Mouse (Mus musculus) MEL (cell line): ENCODE data around the gene Rab33a. TPM values are rescaled to one million over a fixed set of nuclear protein-coding genes. Genes with fewer than 3 reads are reported as not detected.

Experiments used
- DNase-seq: peaks from one replicate; pipeline ENCODE4 v3.0.0; 2011; ENCODE audit warnings: low read depth, low spot score
- H3K27ac ChIP-seq: 2 replicates; pipeline ENCODE4 v1.5.1; 2012; ENCODE audit warnings: low read depth, mild to moderate bottlenecking, control low read depth, low read length, moderate library complexity; ENCODE audit not compliant: control insufficient read depth
- H3K27me3 ChIP-seq, 2 experiments: fragments of 150-350 bp in 1 of 2; sonication (generic) in 1 of 2; 2 replicates each; pipeline ENCODE4 v1.6.1; 2012; ENCODE audit warnings: low read length in 2 of 2, mild to moderate bottlenecking in 2 of 2, improper control_type of control experiment in 1 of 2, moderate library complexity in 1 of 2; ENCODE audit not compliant: insufficient read depth in 2 of 2, control insufficient read depth in 1 of 2
- H3K36me3 ChIP-seq, 2 experiments: 2 replicates each; pipeline ENCODE4 v1.6.1; 2012 to 2014; ENCODE audit warnings: low read length in 2 of 2, improper control_type of control experiment in 1 of 2, inconsistent platforms in 1 of 2, mild to moderate bottlenecking in 1 of 2; ENCODE audit not compliant: insufficient read depth in 2 of 2, control insufficient read depth in 1 of 2
- H3K4me1 ChIP-seq, 2 experiments: fragments of 150-350 bp in 1 of 2; sonication (generic) in 1 of 2; 2 replicates each; pipeline ENCODE4 v1.6.1; 2012; ENCODE audit warnings: low read length in 2 of 2, improper control_type of control experiment in 1 of 2, mild to moderate bottlenecking in 1 of 2; ENCODE audit not compliant: insufficient read depth in 2 of 2, control insufficient read depth in 1 of 2
- H3K4me3 ChIP-seq, 2 experiments: fragments of 150-350 bp in 1 of 2; sonication (generic) in 1 of 2; 2 replicates each; pipeline ENCODE4 v1.5.1; 2012; ENCODE audit warnings: low read depth in 2 of 2, low read length in 2 of 2, mild to moderate bottlenecking in 2 of 2, moderate library complexity in 2 of 2, control low read depth in 1 of 2, improper control_type of control experiment in 1 of 2; ENCODE audit not compliant: control insufficient read depth in 1 of 2, insufficient read depth in 1 of 2
- H3K79me2 ChIP-seq: 2 replicates; pipeline ENCODE4 v1.6.1; 2012; ENCODE audit warnings: mild to moderate bottlenecking, low read length, moderate library complexity; ENCODE audit not compliant: control insufficient read depth, poor library complexity, insufficient read depth
- H3K9ac ChIP-seq: 2 replicates; pipeline ENCODE4 v1.6.1; 2012; ENCODE audit warnings: low read depth, mild to moderate bottlenecking, control low read depth, low read length, moderate library complexity; ENCODE audit not compliant: control insufficient read depth, poor library complexity, severe bottlenecking
- H3K9me3 ChIP-seq: fragments of 150-350 bp; sonication (generic); replicated peaks from 2 replicates; pipeline ENCODE4 v1.6.1; 2012; ENCODE audit warnings: mild to moderate bottlenecking, low read length, improper control_type of control experiment, moderate library complexity; ENCODE audit not compliant: insufficient read depth
- CTCF ChIP-seq, 3 experiments: IDR thresholded peaks in 2 of 3; conservative IDR thresholded peaks in 1 of 3; 2 replicates each; pipeline ENCODE4 v1.5.1; 2011 to 2012; ENCODE audit warnings: low read length in 3 of 3, low read depth in 2 of 3, mild to moderate bottlenecking in 2 of 3, improper control_type of control experiment in 1 of 3, inconsistent platforms in 1 of 3, mixed read lengths in 1 of 3, moderate library complexity in 1 of 3; ENCODE audit not compliant: control insufficient read depth in 1 of 3, insufficient read depth in 1 of 3, poor library complexity in 1 of 3, severe bottlenecking in 1 of 3
- ELF1 ChIP-seq: IDR thresholded peaks from 2 replicates; pipeline ENCODE4 v1.6.1; 2014; ENCODE audit warnings: low read depth, mild to moderate bottlenecking, inconsistent platforms, low read length, improper control_type of control experiment, moderate library complexity
- GABPA ChIP-seq: IDR thresholded peaks from 2 replicates; pipeline ENCODE4 v1.6.1; 2012; ENCODE audit warnings: low read depth, mild to moderate bottlenecking, inconsistent platforms, low read length, improper control_type of control experiment, moderate library complexity
- HCFC1 ChIP-seq: IDR thresholded peaks from 2 replicates; pipeline ENCODE4 v1.6.1; 2012; ENCODE audit warnings: low read depth, mild to moderate bottlenecking, inconsistent platforms, low read length, improper control_type of control experiment, moderate library complexity
- MAFK ChIP-seq: IDR thresholded peaks from 2 replicates; pipeline ENCODE4 v1.6.1; 2011; ENCODE audit warnings: low read depth, mild to moderate bottlenecking, low read length, improper control_type of control experiment, borderline replicate concordance
- MAX ChIP-seq: IDR thresholded peaks from 2 replicates; pipeline ENCODE4 v1.6.1; 2011; ENCODE audit warnings: low read length, improper control_type of control experiment
- MAZ ChIP-seq: IDR thresholded peaks from 2 replicates; pipeline ENCODE4 v1.6.1; 2012; ENCODE audit warnings: low read depth, mild to moderate bottlenecking, inconsistent platforms, low read length, improper control_type of control experiment
- MEF2A ChIP-seq: IDR thresholded peaks from 2 replicates; pipeline ENCODE4 v1.6.1; 2014; ENCODE audit warnings: low read depth, mild to moderate bottlenecking, inconsistent platforms, low read length, improper control_type of control experiment; ENCODE audit not compliant: poor library complexity, insufficient replicate concordance, severe bottlenecking; ENCODE audit errors: extremely low read depth
- MXI1 ChIP-seq: IDR thresholded peaks from 2 replicates; pipeline ENCODE4 v1.6.1; 2011; ENCODE audit warnings: mild to moderate bottlenecking, low read depth, low read length, improper control_type of control experiment
- MYC ChIP-seq: IDR thresholded peaks from 2 replicates; pipeline ENCODE4 v1.6.1; 2011; ENCODE audit warnings: low read depth, mild to moderate bottlenecking, low read length, improper control_type of control experiment, moderate library complexity
- NRF1 ChIP-seq: IDR thresholded peaks from 2 replicates; pipeline ENCODE4 v1.6.1; 2014; ENCODE audit warnings: low read depth, mild to moderate bottlenecking, inconsistent platforms, low read length, improper control_type of control experiment, moderate library complexity; ENCODE audit not compliant: poor library complexity, insufficient read depth, severe bottlenecking
- RAD21 ChIP-seq: IDR thresholded peaks from 2 replicates; pipeline ENCODE4 v1.6.1; 2011; ENCODE audit warnings: mild to moderate bottlenecking, low read depth, low read length, improper control_type of control experiment
- RCOR1 ChIP-seq: IDR thresholded peaks from 2 replicates; pipeline ENCODE4 v1.6.1; 2012; ENCODE audit warnings: low read depth, mild to moderate bottlenecking, inconsistent platforms, low read length, improper control_type of control experiment
- TAL1 ChIP-seq: IDR thresholded peaks from 2 replicates; pipeline ENCODE4 v1.6.1; 2012; ENCODE audit warnings: mild to moderate bottlenecking, inconsistent platforms, low read length, moderate library complexity, mixed read lengths
- TCF12 ChIP-seq: IDR thresholded peaks from 2 replicates; pipeline ENCODE4 v1.6.1; 2014; ENCODE audit warnings: low read depth, mild to moderate bottlenecking, inconsistent platforms, low read length, improper control_type of control experiment, moderate library complexity
- UBTF ChIP-seq: IDR thresholded peaks from 2 replicates; pipeline ENCODE4 v1.6.1; 2012; ENCODE audit warnings: low read depth, mild to moderate bottlenecking, inconsistent platforms, low read length, improper control_type of control experiment, moderate library complexity, borderline replicate concordance; ENCODE audit not compliant: insufficient read depth
- ZKSCAN1 ChIP-seq: IDR thresholded peaks from 2 replicates; pipeline ENCODE4 v1.6.1; 2012; ENCODE audit warnings: low read depth, mild to moderate bottlenecking, inconsistent platforms, low read length, improper control_type of control experiment, moderate library complexity
- ZNF384 ChIP-seq: IDR thresholded peaks from 2 replicates; pipeline ENCODE4 v1.6.1; 2012; ENCODE audit warnings: low read depth, mild to moderate bottlenecking, inconsistent platforms, low read length, improper control_type of control experiment
- polyA plus RNA-seq, 2 experiments: library from polyadenylated mRNA; stranded (reverse) in 1 of 2; unstranded in 1 of 2; fragments of >175 nt in 1 of 2; fragments of >200 nt in 1 of 2; gene quantifications; 2 replicates each; pipeline versions ENCODE4 v1.2.1 to v1.2.4; 2012; ENCODE audit warnings: low replicate concordance in 2 of 2, low read depth in 1 of 2; ENCODE audit not compliant: insufficient read length in 2 of 2, insufficient read depth in 1 of 2, missing spikeins in 1 of 2
- total RNA-seq: library from RNA; depleted of rRNA; stranded (reverse); fragments of 300-350 nt; gene quantifications from 2 replicates; pipeline ENCODE4 v1.2.3, GENCODE M21; 2012

Rab33a gene
- total and polyA plus RNA-seq, 3 experiments = 0.46 TPM; not detected in 2

GRCm38 (mm10) chrX:48523512-48523911 lies 4.4 kb downstream of the Rab33a start:
- no peak overlapping the region for H3K27ac ChIP-seq
- DNase-seq = peak; percentile 29
- H3K4me1 ChIP-seq = no peaks in the 10 kb centered on the region; a peak in 2 of 4 replicates

GRCm38 (mm10) chrX:48525332-48525731 lies 6.2 kb downstream of the Rab33a start:
- Histone ChIP-seq H3K36me3 (no peaks in the 10 kb centered on the region), H3K27ac (no peak overlapping the region), H3K4me3 (no peak overlapping the region)
- no peak for DNase-seq
- TF ChIP-seq MYC (no peak), MAX (no peak)
- TF ChIP-seq, all 39 proteins: peak for 0
- Histone ChIP-seq H3K9me3 (no peaks in the 10 kb centered on the region), H3K79me2 (no peaks in the 10 kb centered on the region), H3K9ac (no peak overlapping the region), H3K27me3 (no peaks in the 10 kb centered on the region), H3K4me1 (no peaks in the 10 kb centered on the region; a peak in 2 of 4 replicates)

More at GRCm38 (mm10) chrX:48523512-48523911, 4.4 kb downstream of the Rab33a start:
- Histone ChIP-seq H3K9me3 (no peaks in the 10 kb centered on the region), H3K4me3 (no peak overlapping the region), H3K79me2 (no peaks in the 10 kb centered on the region), H3K9ac (no peak overlapping the region), H3K36me3 (no peaks in the 10 kb centered on the region)
- TF ChIP-seq MXI1 (no peak), MAFK (no peak), RAD21 (no peak), TCF12 (no peak), CTCF (IDR thresholded peaks at IDR 0.05 in 2 of 3, conservative IDR thresholded peaks at IDR 0.05 in 1 of 3; ENCODE audit: control insufficient read depth in 1 of 3, insufficient read depth in 1 of 3, low read depth in 2 of 3, low read length in 3 of 3, poor library complexity in 1 of 3, severe bottlenecking in 1 of 3) (no peak), TAL1 (no peak), MEF2A (no peak), ELF1 (no peak), MAZ (no peak), ZKSCAN1 (no peak), UBTF (no peak), RCOR1 (no peak), GABPA (no peak), ZNF384 (no peak), NRF1 (no peak), HCFC1 (no peak)
- TF ChIP-seq, all 39 proteins: peak for 0
- H3K27me3 ChIP-seq = no peaks in the 10 kb centered on the region
